Mouse (Mus musculus): ENCODE results near the gene Fbn1. TPM values are rescaled to one million over a fixed set of nuclear protein-coding genes. Genes with fewer than 3 reads are reported as not detected.

The Fbn1 gene
- polyA plus RNA-seq, 1 experiment from 2014 or later = 33.7 TPM

GRCm38 (mm10) chr2:125330506-125330905 is 177.3 kb downstream of the Fbn1 start:
- ATAC-seq (ENCODE audit: insufficient read depth, low FRiP score) = no peak
- H3K9ac ChIP-seq (ENCODE audit: low read length) = no peak overlapping the region
- whole genome bisulfite sequencing = 91% methylated on average over 10 of the region's 10 CpGs
- no peak overlapping the region for H3K27ac ChIP-seq (ENCODE audit: low read length)
- no peak overlapping the region for H3K4me3 ChIP-seq (replicated peaks; ENCODE audit: low read length)
- H3K27me3 ChIP-seq (ENCODE audit: control insufficient read depth, insufficient read depth, low read length) = no peaks in the 10 kb centered on the region
- H3K4me1 ChIP-seq (ENCODE audit: control insufficient read depth, insufficient read depth, low read length) = no peaks in the 10 kb centered on the region
- no peaks in the 10 kb centered on the region for H3K9me3 ChIP-seq (replicated peaks; ENCODE audit: control insufficient read depth, low read length)
- H3K36me3 ChIP-seq (ENCODE audit: control insufficient read depth, insufficient read depth, low read length) = no peaks in the 10 kb centered on the region
- H3K4me2 ChIP-seq (ENCODE audit: low read depth, low read length) = no peak overlapping the region

GRCm38 (mm10) chr2:125325125-125325855 is 182.5 kb downstream of the Fbn1 start:
- peaks cover 7% of the 10 kb centered on the region; the same call in 1 of the 2 replicates for H3K4me1 ChIP-seq (ENCODE audit: control insufficient read depth, insufficient read depth, low read length)
- no peak for ATAC-seq (ENCODE audit: insufficient read depth, low FRiP score)
- H3K4me2 ChIP-seq (ENCODE audit: low read depth, low read length) = no peak overlapping the region
- 0 out of 2 replicates have a peak, but pooled peaks cover 3% of the 10 kb centered on the region for H3K36me3 ChIP-seq (ENCODE audit: control insufficient read depth, insufficient read depth, low read length)
- no peaks in the 10 kb centered on the region for H3K9me3 ChIP-seq (replicated peaks; ENCODE audit: control insufficient read depth, low read length)
- H3K4me3 ChIP-seq (replicated peaks; ENCODE audit: low read length) = no peak overlapping the region
- H3K27ac ChIP-seq (ENCODE audit: low read length) = no peak overlapping the region
- no peak overlapping the region for H3K9ac ChIP-seq (ENCODE audit: low read length)
- 67% methylated on average over 7 of the region's 7 CpGs for WGBS
- H3K27me3 ChIP-seq (ENCODE audit: control insufficient read depth, insufficient read depth, low read length) = no peaks in the 10 kb centered on the region

- Histone ChIP-seq H3K4me3 (replicated peaks; ENCODE audit: low read length) (no peak overlapping the region), H3K27me3 (ENCODE audit: control insufficient read depth, insufficient read depth, low read length) (no peaks in the 10 kb centered on the region), H3K4me1 (ENCODE audit: control insufficient read depth, insufficient read depth, low read length) (peaks cover 7% of the 10 kb centered on the region; the same call in 1 of the 2 replicates), H3K4me2 (ENCODE audit: low read depth, low read length) (no peak overlapping the region), H3K9ac (ENCODE audit: low read length) (no peak overlapping the region), H3K9me3 (replicated peaks; ENCODE audit: control insufficient read depth, low read length) (no peaks in the 10 kb centered on the region), H3K36me3 (ENCODE audit: control insufficient read depth, insufficient read depth, low read length) (0 out of 2 replicates have a peak, but pooled peaks cover 3% of the 10 kb centered on the region), H3K27ac (ENCODE audit: low read length) (no peak overlapping the region)
- 52% methylated on average over 5 of the region's 5 CpGs for WGBS
- ATAC-seq (ENCODE audit: insufficient read depth, low FRiP score) = no peak
These were observed 183.3 kb downstream of the Fbn1 start for GRCm38 (mm10) chr2:125324455-125324854.

- Histone ChIP-seq H3K27me3 (ENCODE audit: control insufficient read depth, insufficient read depth, low read length) (no peaks in the 10 kb centered on the region), H3K9ac (ENCODE audit: low read length) (no peak overlapping the region), H3K4me3 (replicated peaks; ENCODE audit: low read length) (no peak overlapping the region), H3K9me3 (replicated peaks; ENCODE audit: control insufficient read depth, low read length) (no peaks in the 10 kb centered on the region), H3K4me2 (ENCODE audit: low read depth, low read length) (no peak overlapping the region), H3K27ac (ENCODE audit: low read length) (no peak overlapping the region), H3K36me3 (ENCODE audit: control insufficient read depth, insufficient read depth, low read length) (0 out of 2 replicates have a peak, but pooled peaks cover 3% of the 10 kb centered on the region), H3K4me1 (ENCODE audit: control insufficient read depth, insufficient read depth, low read length) (peaks cover 7% of the 10 kb centered on the region; the same call in 1 of the 2 replicates)
- WGBS = 38% methylated on average over 4 of the region's 4 CpGs
- ATAC-seq (ENCODE audit: insufficient read depth, low FRiP score) = no peak
These were observed 184.4 kb downstream of the Fbn1 start for GRCm38 (mm10) chr2:125323347-125323746.

GRCm38 (mm10) chr2:125322581-125322980 is 185.2 kb downstream of the Fbn1 start:
- H3K4me1 ChIP-seq (ENCODE audit: control insufficient read depth, insufficient read depth, low read length) = peaks cover 7% of the 10 kb centered on the region; the same call in 1 of the 2 replicates
- 79% methylated on average over 2 of the region's 2 CpGs for WGBS
- H3K36me3 ChIP-seq (ENCODE audit: control insufficient read depth, insufficient read depth, low read length) = 0 out of 2 replicates have a peak, but pooled peaks cover 3% of the 10 kb centered on the region
- H3K27me3 ChIP-seq (ENCODE audit: control insufficient read depth, insufficient read depth, low read length) = no peaks in the 10 kb centered on the region
- no peak for ATAC-seq (ENCODE audit: insufficient read depth, low FRiP score)
- H3K27ac ChIP-seq (ENCODE audit: low read length) = no peak overlapping the region
- no peak overlapping the region for H3K4me3 ChIP-seq (replicated peaks; ENCODE audit: low read length)
- H3K4me2 ChIP-seq (ENCODE audit: low read depth, low read length) = no peak overlapping the region
- H3K9me3 ChIP-seq (replicated peaks; ENCODE audit: control insufficient read depth, low read length) = no peaks in the 10 kb centered on the region
- no peak overlapping the region for H3K9ac ChIP-seq (ENCODE audit: low read length)

DNA sequence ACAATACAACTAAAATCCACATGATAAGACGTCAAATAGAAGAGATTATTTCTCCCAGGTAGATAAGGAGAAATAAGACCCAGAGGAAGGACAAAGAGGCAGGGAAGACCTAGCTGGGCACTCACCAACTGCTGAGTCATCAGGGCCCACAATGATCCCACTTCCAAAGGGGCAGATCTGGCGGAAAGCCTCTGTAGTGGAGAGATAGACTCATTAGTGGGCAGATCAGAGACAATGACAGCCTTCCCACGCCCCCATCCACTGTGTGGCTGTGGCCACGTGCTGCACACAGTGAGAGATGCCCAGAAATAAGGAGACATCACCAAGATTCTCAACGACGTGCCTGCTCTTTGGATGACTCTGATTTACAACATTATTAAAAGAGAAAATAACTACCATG is 186.7 kb downstream of the Fbn1 start:
- 0 out of 2 replicates have a peak, but pooled peaks cover 3% of the 10 kb centered on the region for H3K36me3 ChIP-seq (ENCODE audit: control insufficient read depth, insufficient read depth, low read length)
- no peak for ATAC-seq (ENCODE audit: insufficient read depth, low FRiP score)
- no peaks in the 10 kb centered on the region for H3K27me3 ChIP-seq (ENCODE audit: control insufficient read depth, insufficient read depth, low read length)
- H3K9me3 ChIP-seq (replicated peaks; ENCODE audit: control insufficient read depth, low read length) = no peaks in the 10 kb centered on the region
- no peak overlapping the region for H3K9ac ChIP-seq (ENCODE audit: low read length)
- no peak overlapping the region for H3K4me3 ChIP-seq (replicated peaks; ENCODE audit: low read length)
- no peak overlapping the region for H3K27ac ChIP-seq (ENCODE audit: low read length)
- WGBS = 83% methylated on average over 6 of the region's 6 CpGs
- no peak overlapping the region for H3K4me2 ChIP-seq (ENCODE audit: low read depth, low read length)
- peaks cover 7% of the 10 kb centered on the region; the same call in 1 of the 2 replicates for H3K4me1 ChIP-seq (ENCODE audit: control insufficient read depth, insufficient read depth, low read length)

GRCm38 (mm10) chr2:125319651-125320050 is 188.1 kb downstream of the Fbn1 start:
- WGBS = 72% methylated on average over 8 of the region's 8 CpGs
- H3K4me2 ChIP-seq (ENCODE audit: low read depth, low read length) = no peak overlapping the region
- no peak overlapping the region for H3K9ac ChIP-seq (ENCODE audit: low read length)
- no peaks in the 10 kb centered on the region for H3K27me3 ChIP-seq (ENCODE audit: control insufficient read depth, insufficient read depth, low read length)
- H3K4me1 ChIP-seq (ENCODE audit: control insufficient read depth, insufficient read depth, low read length) = peaks cover 7% of the 10 kb centered on the region; the same call in 1 of the 2 replicates
- 0 out of 2 replicates have a peak, but pooled peaks cover 3% of the 10 kb centered on the region for H3K36me3 ChIP-seq (ENCODE audit: control insufficient read depth, insufficient read depth, low read length)
- no peak overlapping the region for H3K27ac ChIP-seq (ENCODE audit: low read length)
- ATAC-seq (ENCODE audit: insufficient read depth, low FRiP score) = no peak
- no peak overlapping the region for H3K4me3 ChIP-seq (replicated peaks; ENCODE audit: low read length)
- H3K9me3 ChIP-seq (replicated peaks; ENCODE audit: control insufficient read depth, low read length) = no peaks in the 10 kb centered on the region

DNA sequence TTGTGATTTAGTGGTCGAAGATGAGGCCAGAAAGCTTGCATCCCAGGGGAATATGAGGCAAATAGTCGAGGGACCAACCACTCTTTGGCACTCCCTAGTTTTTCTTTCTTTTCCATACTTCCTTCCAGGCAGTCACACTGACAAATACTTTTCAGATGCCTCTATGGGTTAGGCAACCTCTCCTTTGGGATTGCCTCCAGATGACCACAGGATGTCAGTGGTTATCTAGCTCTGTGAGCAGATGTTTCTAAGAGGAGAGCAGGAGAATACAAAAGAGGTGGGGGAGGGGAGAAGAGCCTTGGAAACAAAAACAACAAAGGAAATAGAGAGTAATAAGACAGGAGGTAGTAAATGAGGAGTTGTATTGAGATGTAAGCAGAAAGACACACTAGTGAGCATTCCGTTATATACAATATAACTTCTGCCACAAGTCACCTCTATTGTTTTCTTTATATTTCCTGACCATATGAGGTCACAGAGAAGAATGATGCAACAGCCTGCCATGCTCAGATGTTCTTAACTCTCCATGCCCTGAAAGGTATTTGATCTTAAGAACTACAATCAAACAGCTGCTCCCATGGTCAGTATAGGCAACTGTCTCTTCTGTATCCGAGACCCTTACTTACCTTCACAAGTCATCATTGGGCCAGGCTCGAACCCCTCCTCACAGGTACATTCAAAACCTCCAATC is 189.3 kb downstream of the Fbn1 start:
- H3K27ac ChIP-seq (ENCODE audit: low read length) = no peak overlapping the region

GRCm38 (mm10) chr2:125315203-125315602 is 192.6 kb downstream of the Fbn1 start:
- Histone ChIP-seq H3K4me3 (replicated peaks; ENCODE audit: low read length) (no peak overlapping the region), H3K4me1 (ENCODE audit: control insufficient read depth, insufficient read depth, low read length) (no peaks in the 10 kb centered on the region), H3K4me2 (ENCODE audit: low read depth, low read length) (no peak overlapping the region), H3K9me3 (replicated peaks; ENCODE audit: control insufficient read depth, low read length) (no peaks in the 10 kb centered on the region), H3K36me3 (ENCODE audit: control insufficient read depth, insufficient read depth, low read length) (0 out of 2 replicates have a peak, but pooled peaks cover 7% of the 10 kb centered on the region), H3K27ac (ENCODE audit: low read length) (no peak overlapping the region), H3K9ac (ENCODE audit: low read length) (no peak overlapping the region), H3K27me3 (ENCODE audit: control insufficient read depth, insufficient read depth, low read length) (no peaks in the 10 kb centered on the region)
- ATAC-seq (ENCODE audit: insufficient read depth, low FRiP score) = no peak
- 85% methylated on average over 3 of the region's 3 CpGs for WGBS

More for the DNA sequence above, 189.3 kb downstream of the Fbn1 start:
- no peak for ATAC-seq (ENCODE audit: insufficient read depth, low FRiP score)
- Histone ChIP-seq H3K4me1 (ENCODE audit: control insufficient read depth, insufficient read depth, low read length) (0 out of 2 replicates have a peak, but pooled peaks cover 3% of the 10 kb centered on the region), H3K9ac (ENCODE audit: low read length) (no peak overlapping the region), H3K36me3 (ENCODE audit: control insufficient read depth, insufficient read depth, low read length) (0 out of 2 replicates have a peak, but pooled peaks cover 3% of the 10 kb centered on the region), H3K4me2 (ENCODE audit: low read depth, low read length) (no peak overlapping the region), H3K27me3 (ENCODE audit: control insufficient read depth, insufficient read depth, low read length) (no peaks in the 10 kb centered on the region), H3K4me3 (replicated peaks; ENCODE audit: low read length) (no peak overlapping the region), H3K9me3 (replicated peaks; ENCODE audit: control insufficient read depth, low read length) (no peaks in the 10 kb centered on the region)
- WGBS = 76% methylated on average over 5 of the region's 5 CpGs
